Comparison of ENCODE assay signal across 32 mouse cellular contexts in genomic region chr12:111151422-111152156, GRCm38 (mm10). TPM values are rescaled to one million over a fixed set of nuclear protein-coding genes. Genes with fewer than 3 reads are reported as not detected.
"Had no signal": no experiment of that assay in that cellular context is flagged by ENCODE, and none has a peak within 500 bp of the region (broad histone marks: within the 10 kb centered on the region; RNA-seq: fewer than 3 reads in every experiment).

No protein-coding gene starts in this region.

- H3K27me3 ChIP-seq: intestine, embryonic 15.5 days; kidney, embryonic 15.5 days; limb, embryonic 15.5 days; midbrain, embryonic 13.5 days; neural tube, embryonic 13.5 days had no signal

- H3K9ac ChIP-seq: intestine, embryonic 15.5 days; kidney, embryonic 15.5 days; limb, embryonic 12.5 days; limb, embryonic 15.5 days; midbrain, embryonic 13.5 days; neural tube, embryonic 13.5 days had no signal

- H3K9me3 ChIP-seq: intestine, embryonic 15.5 days; kidney, embryonic 15.5 days; limb, embryonic 12.5 days; limb, embryonic 15.5 days; midbrain, embryonic 10.5 days; midbrain, embryonic 13.5 days; neural tube, embryonic 13.5 days had no signal

- H3K4me2 ChIP-seq: intestine, embryonic 15.5 days; kidney, embryonic 15.5 days; limb, embryonic 12.5 days; limb, embryonic 15.5 days; midbrain, embryonic 13.5 days; neural tube, embryonic 13.5 days had no signal

- ATAC-seq: intestine, embryonic 15.5 days; midbrain, embryonic 13.5 days; midbrain, embryonic 16.5 days had no signal

- DNase-seq: kidney, adult 11 months; kidney, adult 8-10 months; kidney, postnatal 14 days; kidney, postnatal 4 days; left cerebral cortex, postnatal 4 days; lung, adult 2 months; lung, postnatal 14 days; lung, postnatal 4 days; right cerebral cortex, adult 18-20 months; right cerebral cortex, postnatal 14 days; right cerebral cortex, postnatal 4 days; thymus, adult 18-20 months; thymus, postnatal 36 days had no signal

- H3K4me3 ChIP-seq: intestine, embryonic 15.5 days; kidney, embryonic 15.5 days; left cerebral cortex, adult 2 months; limb, embryonic 12.5 days; limb, embryonic 15.5 days; midbrain, embryonic 10.5 days; midbrain, embryonic 13.5 days; myocyte; neural tube, embryonic 13.5 days had no signal

- H3K36me3 ChIP-seq: intestine, embryonic 15.5 days; kidney, embryonic 15.5 days; limb, embryonic 12.5 days; limb, embryonic 15.5 days; midbrain, embryonic 10.5 days; midbrain, embryonic 13.5 days; neural tube, embryonic 13.5 days had no signal

- H3K27ac ChIP-seq: intestine, embryonic 15.5 days; kidney, embryonic 15.5 days; left cerebral cortex, adult 2 months; limb, embryonic 12.5 days; limb, embryonic 15.5 days; midbrain, embryonic 10.5 days; midbrain, embryonic 13.5 days; neural tube, embryonic 13.5 days had no signal

RNA-seq across cellular contexts. Expression of gene 4930595D18Rik, which starts 32.7 kb away (rescaled TPM):
- total RNA-seq: layer of hippocampus, adult 18-20 months; layer of hippocampus, postnatal 25 days; left cerebral cortex, adult 2 months; left cerebral cortex, postnatal 10 days; left cerebral cortex, postnatal 4 days; megakaryocyte, adult 5-6 weeks; monocyte, adult 5-6 weeks; neutrophil, adult 5-6 weeks had no signal
- polyA plus RNA-seq: intestine, embryonic 15.5 days; kidney, embryonic 15.5 days; limb, embryonic 12.5 days; limb, embryonic 15.5 days; lung, adult 2 months; lung, embryonic 16.5 days; midbrain, embryonic 10.5 days; midbrain, embryonic 13.5 days; midbrain, embryonic 16.5 days; myocyte; neural tube, embryonic 13.5 days; stomach, embryonic 14.5 days; urinary bladder, adult 2 months had no signal
